Mouse (Mus musculus) lung, embryonic 14.5 days (tissue): ENCODE measurements around the gene Wnt7b. TPM values are rescaled to one million over a fixed set of nuclear protein-coding genes. Genes with fewer than 3 reads are reported as not detected.
A peak's percentile ranks its signal among the peaks of the same experiment; 100 is the strongest.

ENCODE experiments used
- ATAC-seq: fragments of 200-750 bp; cut with Nextera tagmentation; 2 replicates; pipeline ENCODE4 v1.8.0; 2017; ENCODE audit warnings: mild to moderate bottlenecking, moderate TSS enrichment, moderate library complexity; ENCODE audit not compliant: insufficient read depth
- DNase-seq: peaks from one replicate; pipeline ENCODE4 v3.0.0-alpha.2; 2015
- H3K27ac ChIP-seq: fragments of 300-500 bp; sonication (generic); 2 replicates; pipeline ENCODE4 v1.5.1; 2014; ENCODE audit warnings: low read depth, mild to moderate bottlenecking, moderate library complexity
- H3K27me3 ChIP-seq: fragments of 300-500 bp; sonication (generic); 2 replicates; pipeline ENCODE4 v1.6.1; 2014; ENCODE audit warnings: low read length, control low read depth; ENCODE audit not compliant: insufficient read depth
- H3K36me3 ChIP-seq: fragments of 300-500 bp; sonication (generic); 2 replicates; pipeline ENCODE4 v1.6.1; 2014; ENCODE audit warnings: control low read depth; ENCODE audit not compliant: insufficient read depth
- H3K4me1 ChIP-seq: fragments of 300-500 bp; sonication (generic); 2 replicates; pipeline ENCODE4 v1.6.1; 2014; ENCODE audit warnings: antibody characterized with exemption, control low read depth; ENCODE audit not compliant: insufficient read depth
- H3K4me2 ChIP-seq: fragments of 300-500 bp; sonication (generic); 2 replicates; pipeline ENCODE4 v1.6.1; 2014; ENCODE audit warnings: mild to moderate bottlenecking
- H3K4me3 ChIP-seq: fragments of 300-500 bp; sonication (generic); 2 replicates; pipeline ENCODE4 v1.5.1; 2014; ENCODE audit warnings: low read depth, low read length
- H3K9ac ChIP-seq: fragments of 300-500 bp; sonication (generic); 2 replicates; pipeline ENCODE4 v1.6.1; 2014
- H3K9me3 ChIP-seq: fragments of 300-500 bp; sonication (generic); 2 replicates; pipeline ENCODE4 v1.6.1; 2016; ENCODE audit warnings: low read depth, low read length, control low read depth
- CTCF ChIP-seq: IDR thresholded peaks from 2 replicates; pipeline ENCODE4 v1.5.1; 2016; ENCODE audit warnings: antibody characterized with exemption, low read depth
- WGBS: fragments of 180-500 bp; shearing (Covaris S2); extraction: QIAGEN DNeasy Blood & Tissue Kit; methylation state at CpG from one replicate; pipeline ENCODE4 v1.1.7; 2014; 5-methylcytosine and 5-hydroxymethylcytosine counted together
- polyA plus RNA-seq: library from polyadenylated mRNA; unstranded; fragments of >200 nt; fragmentation: Nextera tagmentation; extraction: Ambion mirVana; gene quantifications from 2 replicates; pipeline ENCODE4 v1.2.1, GENCODE M21; 2014

The Wnt7b gene
- polyA plus RNA-seq, 1 experiment from 2014 or later = 77.0 TPM

DNA sequence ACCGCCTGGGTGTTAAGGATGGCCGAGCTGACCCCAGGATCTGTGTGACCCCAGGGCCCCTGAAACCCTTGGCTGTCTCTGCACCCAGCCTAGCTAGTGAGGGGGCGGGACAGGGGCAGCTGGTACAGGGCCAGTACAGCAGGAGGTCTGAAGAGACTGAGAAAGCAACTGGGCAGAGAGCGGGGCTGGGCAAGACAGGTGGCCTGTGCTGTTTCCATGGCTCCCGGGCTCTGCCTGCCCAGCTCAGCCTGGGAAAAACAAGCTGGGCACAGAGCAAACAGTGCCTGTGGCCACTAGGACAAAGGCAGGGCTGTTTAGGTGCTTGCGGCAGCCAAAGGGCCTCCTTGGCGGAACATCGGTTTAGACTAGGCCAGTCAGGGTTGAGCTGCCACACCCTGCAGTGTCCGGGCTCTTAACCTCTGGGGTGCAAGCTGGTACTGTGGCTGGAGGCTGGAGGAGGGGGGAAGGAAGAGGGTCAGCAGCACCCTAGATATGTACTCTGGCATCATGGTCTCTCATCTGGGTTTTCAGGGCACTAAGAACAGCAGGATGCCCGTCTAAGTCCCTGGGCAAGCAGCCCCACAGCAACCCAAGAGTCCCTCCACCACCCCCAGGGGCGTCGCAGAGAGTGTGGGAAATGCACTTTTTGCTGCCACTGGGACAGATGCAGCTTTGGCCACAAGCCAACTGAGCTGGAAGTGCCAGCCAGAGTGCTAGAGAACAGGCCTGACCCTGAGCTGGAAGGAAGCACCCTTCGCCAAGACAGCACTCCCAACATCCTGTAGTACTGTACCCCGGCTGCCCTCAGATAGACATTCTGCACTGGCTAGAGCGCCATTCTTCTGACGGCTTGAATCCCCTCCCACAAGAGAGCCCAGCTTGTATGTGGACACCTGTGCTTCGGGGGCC is 31.3 kb upstream of the Wnt7b start:
- peak; percentile 62 for DNase-seq
- Histone ChIP-seq H3K9me3 (no peaks in the 10 kb centered on the region), H3K4me1 (peaks cover 16% of the 10 kb centered on the region), H3K27me3 (0 out of 2 replicates have a peak, but pooled peaks cover 3% of the 10 kb centered on the region), H3K36me3 (no peaks in the 10 kb centered on the region), H3K4me3 (no peak overlapping the region), H3K27ac (peak overlapping the region; percentile 52; the same call in 1 of the 2 replicates), H3K9ac (0 out of 2 replicates have a peak overlapping the region, but pooled peaks have one; percentile 16), H3K4me2 (no peak overlapping the region)
- WGBS = 61% methylated on average over 17 of the region's 17 CpGs
- ATAC-seq = no peak
- TF ChIP-seq CTCF = no peak

DNA sequence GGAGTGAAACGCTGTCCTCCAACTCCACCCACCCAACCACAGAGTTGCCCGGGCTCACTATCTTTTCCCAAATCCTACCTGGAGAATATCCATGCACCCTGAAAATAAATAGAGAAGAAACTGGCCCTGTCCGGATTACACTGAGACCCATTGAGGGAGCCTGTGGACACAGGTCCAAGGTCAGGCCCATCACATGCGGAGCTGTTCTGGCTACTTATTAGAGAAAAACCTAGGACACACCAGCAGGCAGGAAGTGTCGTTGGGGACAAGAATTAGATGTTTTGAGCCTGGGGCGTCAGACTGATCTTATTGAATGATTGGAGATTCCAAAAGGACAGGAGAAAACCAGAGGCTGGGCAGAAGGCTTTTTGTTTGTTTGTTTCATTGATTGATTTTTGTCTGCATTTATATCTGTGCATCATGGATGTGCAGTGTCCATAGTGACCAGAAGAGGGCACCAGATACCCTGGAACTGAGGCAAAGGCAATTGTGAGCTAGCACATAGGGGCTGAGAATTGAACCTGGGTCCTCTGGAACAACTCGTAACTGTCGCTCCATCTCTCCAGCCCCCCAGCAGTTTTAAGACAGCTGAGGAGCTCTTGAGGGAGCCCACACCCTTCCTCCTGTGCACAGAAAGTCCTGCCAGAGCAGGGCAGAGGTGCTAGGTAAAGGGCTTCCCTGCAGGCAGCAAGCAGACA is 30.5 kb upstream of the Wnt7b start:
- Histone ChIP-seq H3K27ac (peak overlapping the region; percentile 52; the same call in 1 of the 2 replicates), H3K4me3 (no peak overlapping the region), H3K36me3 (no peaks in the 10 kb centered on the region), H3K27me3 (0 out of 2 replicates have a peak, but pooled peaks cover 3% of the 10 kb centered on the region), H3K9ac (no peak overlapping the region), H3K9me3 (no peaks in the 10 kb centered on the region), H3K4me1 (peaks cover 16% of the 10 kb centered on the region), H3K4me2 (no peak overlapping the region)
- ATAC-seq (no peak), DNase-seq (peak; percentile 53)
- peak; percentile 79 for TF ChIP-seq CTCF
- WGBS = 78% methylated on average over 8 of the region's 8 CpGs

DNA sequence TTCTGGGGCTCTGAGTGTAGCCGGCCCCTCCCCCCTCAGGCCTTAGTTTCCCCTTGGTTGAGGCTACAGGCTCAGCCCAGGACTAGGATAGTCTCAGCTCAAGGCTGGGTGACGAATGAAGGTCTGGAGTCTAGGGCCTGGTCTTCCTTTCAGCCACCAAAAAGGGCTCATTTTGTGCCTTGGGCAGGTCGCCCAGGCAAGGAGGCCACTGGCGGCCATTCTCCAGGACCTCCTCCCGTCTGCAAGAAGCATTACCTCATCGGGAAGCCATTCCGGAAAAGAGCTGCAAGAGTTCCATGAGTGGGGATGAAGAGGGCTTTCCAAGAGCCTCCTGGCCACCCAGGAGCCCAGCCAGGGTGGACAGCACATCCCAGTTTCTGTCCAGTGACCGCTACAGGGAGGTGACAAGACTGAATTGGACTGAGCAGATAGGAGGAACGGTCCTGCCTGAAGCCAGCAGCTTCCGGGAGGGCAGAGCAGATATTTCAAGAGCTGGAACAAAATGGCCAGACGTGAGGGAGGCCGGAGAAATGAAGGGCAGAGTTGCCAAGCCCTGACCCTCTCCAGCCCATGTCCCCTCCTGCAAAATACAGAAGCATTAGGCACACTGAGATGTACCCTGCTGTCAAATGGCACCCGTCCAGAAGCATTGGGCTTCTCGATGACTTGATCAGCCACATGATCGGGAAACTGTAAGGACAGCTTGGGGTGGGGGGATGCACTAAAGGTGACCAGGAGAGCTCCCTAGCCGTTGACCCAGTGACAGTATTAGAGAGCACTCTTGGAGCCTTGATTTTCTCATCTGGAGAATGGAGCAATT is 29.6 kb upstream of the Wnt7b start:
- ATAC-seq = no peak
- H3K4me1 ChIP-seq = peaks cover 16% of the 10 kb centered on the region
- DNase-seq = peak; percentile 61
- WGBS = 54% methylated on average over 16 of the region's 16 CpGs
- H3K36me3 ChIP-seq = no peaks in the 10 kb centered on the region
- H3K4me3 ChIP-seq = no peak overlapping the region
- no peak for TF ChIP-seq CTCF
- H3K27me3 ChIP-seq = 0 out of 2 replicates have a peak, but pooled peaks cover 3% of the 10 kb centered on the region
- no peak overlapping the region for H3K4me2 ChIP-seq
- H3K27ac ChIP-seq = peak overlapping the region; percentile 96
- H3K9me3 ChIP-seq = no peaks in the 10 kb centered on the region
- H3K9ac ChIP-seq = no peak overlapping the region

DNA sequence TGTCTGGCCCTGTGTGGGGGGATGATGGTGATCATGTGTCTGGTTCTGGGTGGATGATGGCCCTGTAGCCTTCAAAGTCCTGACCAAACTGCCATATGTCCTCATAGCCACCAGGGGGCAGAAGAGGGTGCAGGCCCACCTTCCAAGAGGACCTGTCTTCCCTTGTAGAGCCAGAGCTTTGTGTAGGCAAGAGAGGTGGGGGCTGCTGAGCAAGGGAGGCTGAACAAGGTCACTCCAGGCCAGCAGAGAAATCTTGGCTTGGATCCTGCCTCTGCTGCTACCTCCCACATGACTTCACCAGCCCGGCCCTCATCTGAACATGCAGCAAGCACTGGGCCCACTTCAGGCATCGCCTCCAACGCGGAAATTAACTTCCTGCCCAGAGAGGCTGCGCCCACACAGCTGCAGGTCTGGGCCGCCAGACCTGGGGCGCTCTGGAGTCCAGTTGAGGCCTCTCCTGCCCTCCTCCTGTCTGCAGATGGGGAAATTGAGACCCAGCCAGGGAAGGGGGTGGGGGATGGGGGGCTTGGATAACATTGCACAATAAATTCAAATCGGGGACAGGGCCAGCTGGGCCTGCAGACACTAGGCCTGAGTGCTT is 28.4 kb upstream of the Wnt7b start:
- Histone ChIP-seq H3K9me3 (no peaks in the 10 kb centered on the region), H3K4me2 (peak overlapping the region; percentile 21; the same call in 1 of the 2 replicates), H3K27ac (peak overlapping the region; percentile 96), H3K36me3 (no peaks in the 10 kb centered on the region), H3K4me3 (no peak overlapping the region), H3K4me1 (peaks cover 17% of the 10 kb centered on the region), H3K9ac (peak overlapping the region; percentile 37), H3K27me3 (0 out of 2 replicates have a peak, but pooled peaks cover under 1% of the 10 kb centered on the region)
- peak; percentile 94 for DNase-seq
- ATAC-seq = peak; percentile 92
- peak; percentile 100 for TF ChIP-seq CTCF
- WGBS = 8% methylated on average over 8 of the region's 8 CpGs

DNA sequence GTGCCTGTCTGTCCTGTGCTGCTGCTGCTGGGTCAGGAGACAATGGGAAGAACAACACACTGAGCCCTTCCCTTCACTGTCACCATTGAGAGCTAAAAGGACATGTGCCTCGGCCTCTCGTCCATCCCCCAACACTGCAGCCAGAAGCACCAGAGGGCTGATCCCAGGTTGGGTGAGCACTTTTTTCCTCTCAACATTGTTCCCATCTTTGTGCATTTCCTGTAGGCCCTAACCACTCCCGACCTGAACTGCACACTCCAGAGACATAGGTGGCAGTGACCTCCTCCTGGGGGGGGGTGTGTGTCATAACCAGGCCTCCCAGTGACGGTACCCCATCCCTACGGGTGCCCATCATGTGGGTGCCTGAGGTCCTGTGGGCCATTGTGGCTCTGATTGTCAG is 27.8 kb upstream of the Wnt7b start:
- Histone ChIP-seq H3K4me2 (no peak overlapping the region), H3K36me3 (no peaks in the 10 kb centered on the region), H3K9me3 (no peaks in the 10 kb centered on the region), H3K27me3 (no peaks in the 10 kb centered on the region), H3K4me1 (peaks cover 21% of the 10 kb centered on the region), H3K27ac (peak overlapping the region; percentile 96; the same call in 1 of the 2 replicates), H3K4me3 (no peak overlapping the region), H3K9ac (no peak overlapping the region; the same call in 1 of the 2 replicates)
- DNase-seq = no peak
- WGBS = 63% methylated on average over 5 of the region's 5 CpGs
- TF ChIP-seq CTCF = no peak
- no peak for ATAC-seq

DNA sequence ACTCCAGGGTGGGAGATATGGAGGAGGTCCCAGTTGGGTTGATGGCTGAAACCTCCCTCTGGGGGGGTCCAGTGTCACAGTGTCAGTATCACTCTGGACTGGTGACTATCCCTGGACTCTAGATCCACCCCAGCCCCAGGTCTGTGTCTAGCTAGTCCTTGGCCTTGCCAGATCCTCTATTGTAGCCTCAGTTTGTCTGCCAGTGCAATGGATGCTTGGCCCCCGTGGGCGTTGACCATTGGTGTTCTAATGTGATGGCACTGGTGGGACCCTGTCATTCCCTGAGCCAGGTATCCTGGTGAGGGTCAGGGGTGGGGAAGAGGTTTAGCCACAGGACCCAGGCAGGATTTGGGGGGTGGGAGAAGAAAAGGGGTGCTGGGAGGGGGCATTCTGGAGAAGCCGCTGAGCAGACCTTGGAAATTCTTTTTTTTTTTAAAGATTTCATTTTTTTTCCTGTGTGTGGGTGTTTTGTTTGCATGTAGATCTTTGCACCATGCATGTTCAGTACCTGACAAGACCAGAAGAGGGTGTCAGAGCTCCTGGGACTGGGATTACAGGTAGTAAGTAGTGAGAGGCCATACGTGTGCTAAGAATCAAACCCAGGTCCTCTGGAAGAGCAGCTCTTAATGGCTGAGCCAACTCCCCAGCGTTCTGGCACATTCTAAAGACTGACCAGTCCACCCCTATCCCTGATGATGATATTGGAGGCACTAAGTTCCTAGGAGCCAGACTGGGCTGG is 27.2 kb upstream of the Wnt7b start:
- Histone ChIP-seq H3K9ac (no peak overlapping the region; the same call in 1 of the 2 replicates), H3K27me3 (no peaks in the 10 kb centered on the region), H3K4me2 (no peak overlapping the region), H3K9me3 (no peaks in the 10 kb centered on the region), H3K4me3 (no peak overlapping the region), H3K27ac (no peak overlapping the region), H3K4me1 (peaks cover 21% of the 10 kb centered on the region), H3K36me3 (no peaks in the 10 kb centered on the region)
- DNase-seq = no peak
- no peak for ATAC-seq
- 74% methylated on average over 5 of the region's 5 CpGs for WGBS
- TF ChIP-seq CTCF = peak; percentile 20
